Mouse (Mus musculus) megakaryocyte, embryonic 14.5 days (primary cell): ENCODE measurements around the gene Fbxl14. TPM values are rescaled to one million over a fixed set of nuclear protein-coding genes. Genes with fewer than 3 reads are reported as not detected.
"Not testable (repeated sequence)": the region's sequence is repeated elsewhere in the genome, so short reads cannot be mapped to it uniquely, and the experiment has no call there.

Experiments
- H3K27me3 ChIP-seq: replicated peaks from 2 replicates; pipeline ENCODE3; 2012; ENCODE audit warnings: inconsistent platforms
- H3K36me3 ChIP-seq: replicated peaks from 2 replicates; pipeline ENCODE3; 2012; ENCODE audit warnings: low read length, inconsistent platforms, mixed read lengths
- H3K4me1 ChIP-seq: 2 replicates; pipeline ENCODE4 v1.6.1; 2012; ENCODE audit warnings: inconsistent platforms
- H3K4me3 ChIP-seq: replicated peaks from 2 replicates; pipeline ENCODE3; 2012; ENCODE audit warnings: moderate library complexity, mild to moderate bottlenecking, inconsistent platforms
- H3K9me3 ChIP-seq: 2 replicates; pipeline ENCODE4 v1.6.1; 2012; ENCODE audit warnings: inconsistent platforms
- FLI1 ChIP-seq: IDR thresholded peaks from 2 replicates; pipeline ENCODE4 v1.6.1; 2012; ENCODE audit warnings: low read length, inconsistent platforms, mixed read lengths
- GATA1 ChIP-seq: IDR thresholded peaks from 3 replicates; pipeline ENCODE4 v1.6.1; 2012; ENCODE audit warnings: mixed read lengths, low read length, inconsistent platforms, borderline replicate concordance
- polyA plus RNA-seq: library from polyadenylated mRNA; stranded (reverse); fragments of >175 nt; gene quantifications from 2 replicates; pipeline ENCODE4 v1.2.3, GENCODE M21; 2012; ENCODE audit warnings: low replicate concordance; ENCODE audit not compliant: insufficient read depth

The Fbxl14 gene
- 21.7 and 35.8 TPM in 2 replicates for polyA plus RNA-seq

DNA sequence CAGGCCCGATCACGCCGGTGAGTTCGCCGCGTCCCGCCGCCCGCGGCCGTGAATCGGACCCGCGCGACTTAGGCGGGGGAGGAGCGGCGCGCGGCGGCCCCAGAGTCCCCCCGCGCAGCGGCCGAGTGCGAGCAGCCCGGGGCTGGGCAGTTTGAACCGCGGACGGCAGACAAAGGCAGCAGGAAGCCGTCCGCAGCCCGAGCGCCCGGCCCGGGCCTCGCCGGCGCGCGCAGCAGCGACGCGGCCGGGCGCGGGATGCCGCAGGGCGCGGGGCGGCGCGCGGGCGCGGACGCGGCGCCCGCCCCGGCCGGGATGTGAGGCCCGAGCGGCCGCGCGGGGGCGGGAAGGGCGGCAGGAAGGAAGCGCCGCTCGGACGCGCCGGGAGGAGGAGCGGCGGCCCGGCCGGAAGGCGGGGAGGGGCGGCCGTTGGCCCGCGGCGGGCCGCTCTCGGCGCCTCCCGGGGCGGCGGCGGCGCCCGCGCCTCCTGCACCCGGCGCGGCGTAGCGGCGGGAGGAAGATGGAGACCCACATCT lies at the start of gene Fbxl14:
Gene Fbxl14, plus strand, starts transcription at position 326 of the 533 bp plus-strand sequence.
- TF ChIP-seq GATA1 (no peak), FLI1 (no peak)
- Histone ChIP-seq H3K9me3 (no peaks in the 10 kb centered on the region), H3K4me3 (peak within 1 kb of the TSS; percentile 95), H3K4me1 (peaks cover 67% of the 10 kb centered on the region), H3K27me3 (no peaks in the 10 kb centered on the region), H3K36me3 (peaks cover 15% of the 10 kb centered on the region)

- Histone ChIP-seq H3K4me3 (no peak overlapping the region), H3K4me1 (no peaks in the 10 kb centered on the region), H3K36me3 (no peaks in the 10 kb centered on the region), H3K9me3 (peaks cover under 1% of the 10 kb centered on the region; the same call in 1 of the 2 replicates), H3K27me3 (peaks cover 38% of the 10 kb centered on the region)
- TF ChIP-seq FLI1 (no peak), GATA1 (no peak)
Observed at GRCm38 (mm10) chr6:119430508-119430907, 49.0 kb upstream of the Fbxl14 start.

- no peaks in the 10 kb centered on the region for H3K4me1 ChIP-seq
- H3K9me3 ChIP-seq, result no peaks in the 10 kb centered on the region; the same call in 1 of the 2 replicates
- no peak overlapping the region for H3K4me3 ChIP-seq
- H3K27me3 ChIP-seq, result peaks cover 49% of the 10 kb centered on the region
- no peaks in the 10 kb centered on the region for H3K36me3 ChIP-seq
- no peak for TF ChIP-seq FLI1
- TF ChIP-seq GATA1, result no peak
Observed at GRCm38 (mm10) chr6:119431751-119432324, 47.6 kb upstream of the Fbxl14 start.

DNA sequence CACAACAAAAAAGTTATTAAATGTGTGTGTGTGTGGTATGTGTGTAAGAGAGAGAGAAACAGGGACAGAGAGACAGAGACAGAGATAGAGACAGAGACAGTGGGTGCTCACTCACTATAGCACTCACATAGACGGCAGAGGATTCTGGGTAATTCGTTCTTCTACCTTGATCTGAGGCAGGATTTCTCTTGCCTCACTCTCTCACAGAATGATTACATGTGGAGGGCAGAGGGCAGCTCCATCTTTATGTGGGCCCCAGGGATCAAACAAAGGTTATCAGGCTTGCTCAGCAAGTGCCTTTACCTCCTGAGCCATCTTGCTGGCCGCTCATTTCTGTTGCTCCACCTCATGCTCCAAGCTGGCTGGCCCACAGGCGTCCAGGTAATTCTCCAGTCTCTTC lies 45.1 kb upstream of the Fbxl14 start:
- no peaks in the 10 kb centered on the region for H3K36me3 ChIP-seq
- peaks cover 59% of the 10 kb centered on the region for H3K27me3 ChIP-seq
- TF ChIP-seq GATA1, result no peak
- TF ChIP-seq FLI1, result no peak

DNA sequence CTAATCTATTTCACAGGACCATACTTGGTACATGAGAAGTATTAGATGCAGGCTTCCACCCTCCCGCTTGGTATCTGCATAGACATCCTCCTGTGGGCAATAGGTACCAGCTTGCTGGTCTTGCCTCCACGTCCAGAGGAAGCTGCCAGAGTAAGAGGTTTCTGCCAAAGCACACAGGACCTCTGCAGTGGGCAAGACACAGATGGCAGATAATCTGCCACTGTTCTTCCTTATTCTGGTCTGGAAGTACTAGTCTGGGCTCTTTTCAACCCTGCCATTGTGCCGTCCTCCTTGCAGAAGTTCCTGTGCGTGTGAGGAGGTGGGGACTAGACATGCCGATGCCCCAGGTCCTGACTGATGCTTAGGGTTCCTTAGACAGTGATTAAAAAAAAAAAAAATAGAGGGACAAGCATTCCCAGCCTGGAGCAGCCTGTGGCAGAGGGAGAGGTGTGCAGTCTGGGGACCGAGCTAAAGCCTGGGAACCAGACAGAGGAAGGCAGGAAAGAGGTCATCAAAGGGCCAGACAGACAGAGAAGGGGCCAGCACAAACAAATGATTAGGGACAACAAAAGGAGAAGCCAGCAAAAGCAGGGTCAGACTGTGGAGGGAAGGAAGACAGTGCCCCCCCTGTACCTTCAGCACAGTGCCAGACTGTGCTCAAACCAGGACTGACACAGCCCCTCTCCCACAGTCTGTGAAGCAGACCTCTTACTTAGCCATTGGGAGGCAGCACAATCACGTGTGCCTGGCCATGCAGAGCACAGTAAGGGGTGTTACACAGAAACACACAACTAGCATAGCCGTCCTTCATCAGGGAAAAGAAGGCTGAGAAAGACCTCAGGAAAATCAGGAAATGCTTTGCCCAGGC lies 41.3 kb upstream of the Fbxl14 start:
- TF ChIP-seq FLI1, result no peak
- TF ChIP-seq GATA1, result no peak
- H3K27me3 ChIP-seq, result peaks cover 75% of the 10 kb centered on the region
- no peaks in the 10 kb centered on the region for H3K36me3 ChIP-seq
- H3K4me3 ChIP-seq, result no peak overlapping the region
- H3K9me3 ChIP-seq, result no peaks in the 10 kb centered on the region
- H3K4me1 ChIP-seq, result no peaks in the 10 kb centered on the region; the same call in 1 of the 2 replicates

More for the DNA sequence above, 45.1 kb upstream of the Fbxl14 start:
- H3K9me3 ChIP-seq, result no peaks in the 10 kb centered on the region
- H3K4me1 ChIP-seq, result no peaks in the 10 kb centered on the region; the same call in 1 of the 2 replicates
- no peak overlapping the region for H3K4me3 ChIP-seq

GRCm38 (mm10) chr6:119442729-119443128 lies 36.7 kb upstream of the Fbxl14 start:
- not testable (repeated sequence) for H3K36me3 ChIP-seq, H3K4me3 ChIP-seq, H3K9me3 ChIP-seq
- Histone ChIP-seq H3K27me3 (peaks cover 75% of the 10 kb centered on the region), H3K4me1 (peaks cover 15% of the 10 kb centered on the region)

DNA sequence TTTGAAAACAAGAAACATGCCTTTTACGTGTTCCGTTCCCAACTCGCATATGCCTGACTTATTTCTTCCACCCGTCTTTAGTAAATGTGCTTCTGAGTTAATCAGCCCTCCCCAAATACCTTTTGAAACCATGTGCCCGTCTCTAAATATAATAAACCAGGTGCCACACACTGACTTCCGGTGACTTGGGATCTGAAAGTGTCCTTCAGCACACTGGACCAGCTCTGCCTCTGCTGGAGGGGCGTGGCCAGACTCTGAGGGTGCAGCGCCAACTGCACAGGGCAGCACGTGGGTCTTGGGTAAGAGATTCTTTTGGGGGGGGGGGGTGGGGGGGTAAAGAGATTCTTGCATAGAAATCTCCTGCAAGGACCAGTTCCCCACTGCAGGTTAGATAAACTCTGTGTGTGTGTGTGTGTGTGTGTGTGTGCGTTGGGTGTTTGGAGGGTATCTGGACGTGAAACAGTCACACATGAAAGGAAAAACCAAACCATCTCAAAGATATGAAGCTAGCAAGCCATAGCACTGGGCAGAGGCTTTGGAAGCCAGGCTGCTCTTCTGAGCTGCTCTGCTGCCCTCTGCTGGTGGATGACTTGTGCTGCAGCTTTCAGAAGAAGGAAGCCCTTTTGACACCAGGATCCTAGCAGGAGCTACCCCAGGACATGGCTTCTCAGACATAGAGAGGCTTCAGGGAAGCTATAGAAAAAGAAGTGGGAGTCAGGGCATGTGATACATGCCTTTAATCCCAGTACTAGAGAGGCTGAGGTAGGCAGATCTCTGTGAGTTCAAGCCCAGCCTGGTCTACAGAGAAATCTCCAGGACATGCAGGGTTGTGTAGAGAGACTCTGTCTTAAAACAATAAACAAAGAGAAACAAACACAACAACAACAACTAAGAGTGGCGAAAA lies 35.5 kb upstream of the Fbxl14 start:
- Histone ChIP-seq H3K4me1 (peaks cover 20% of the 10 kb centered on the region), H3K4me3 (peak overlapping the region; percentile 81), H3K27me3 (peaks cover 74% of the 10 kb centered on the region), H3K36me3 (no peaks in the 10 kb centered on the region), H3K9me3 (peaks cover 9% of the 10 kb centered on the region; the same call in 1 of the 2 replicates)
- no peak for TF ChIP-seq GATA1
- TF ChIP-seq FLI1, result no peak

- TF ChIP-seq FLI1, result no peak
- TF ChIP-seq GATA1, result no peak
- no peaks in the 10 kb centered on the region for H3K36me3 ChIP-seq
- no peak overlapping the region for H3K4me3 ChIP-seq
- H3K27me3 ChIP-seq, result peaks cover 77% of the 10 kb centered on the region
- peaks cover 9% of the 10 kb centered on the region; the same call in 1 of the 2 replicates for H3K9me3 ChIP-seq
- peaks cover 28% of the 10 kb centered on the region for H3K4me1 ChIP-seq
Observed at GRCm38 (mm10) chr6:119445671-119446607, 33.5 kb upstream of the Fbxl14 start.
